Mouse (Mus musculus) cortical plate, adult 2 months (tissue): ENCODE data around the gene Jarid2.

Experiments
- CTCF ChIP-seq: fragments of 200-500 bp; IDR thresholded peaks from 2 replicates; pipeline ENCODE4 v1.5.1; 2011; ENCODE audit warnings: mild to moderate bottlenecking, control low read depth, low read length; ENCODE audit not compliant: insufficient read depth; ENCODE audit errors: extremely low read depth
- POLR2A ChIP-seq: fragments of 200-500 bp; IDR thresholded peaks from 2 replicates; pipeline ENCODE4 v1.6.1; 2011; ENCODE audit warnings: mild to moderate bottlenecking, low read length, control low read depth; ENCODE audit not compliant: insufficient read depth; ENCODE audit errors: extremely low read depth

GRCm38 (mm10) chr13:44876799-44877198, 147.5 kb downstream of the Jarid2 start:
- TF ChIP-seq CTCF (no peak), POLR2A (no peak)
